Mouse (Mus musculus) left cerebral cortex, postnatal 4 days (tissue): ENCODE measurements around the gene Grm8. TPM values are rescaled to one million over a fixed set of nuclear protein-coding genes. Genes with fewer than 3 reads are reported as not detected.

Source experiments
- DNase-seq: peaks from one replicate; pipeline ENCODE4 v3.0.0-alpha.2; 2022
- intact Hi-C: fragments of 180-260 bp; cut with DNase I; formaldehyde crosslinking; loops from one replicate; pipeline ENCODE4 v1.15.1; 2025
- microRNA-seq: library from miRNA; unstranded; fragments of <30 nt; microRNA quantifications from one replicate; pipeline ENCODE4 v1.2.0, GENCODE M21; 2022
- total RNA-seq, 2 experiments: library from RNA; stranded (reverse); gene quantifications; 2 replicates each; pipeline ENCODE4 v1.2.3; 2021

The Grm8 gene
- total RNA-seq, 2 experiments from 2014 or later, result 18.1 to 18.9 TPM

DNA sequence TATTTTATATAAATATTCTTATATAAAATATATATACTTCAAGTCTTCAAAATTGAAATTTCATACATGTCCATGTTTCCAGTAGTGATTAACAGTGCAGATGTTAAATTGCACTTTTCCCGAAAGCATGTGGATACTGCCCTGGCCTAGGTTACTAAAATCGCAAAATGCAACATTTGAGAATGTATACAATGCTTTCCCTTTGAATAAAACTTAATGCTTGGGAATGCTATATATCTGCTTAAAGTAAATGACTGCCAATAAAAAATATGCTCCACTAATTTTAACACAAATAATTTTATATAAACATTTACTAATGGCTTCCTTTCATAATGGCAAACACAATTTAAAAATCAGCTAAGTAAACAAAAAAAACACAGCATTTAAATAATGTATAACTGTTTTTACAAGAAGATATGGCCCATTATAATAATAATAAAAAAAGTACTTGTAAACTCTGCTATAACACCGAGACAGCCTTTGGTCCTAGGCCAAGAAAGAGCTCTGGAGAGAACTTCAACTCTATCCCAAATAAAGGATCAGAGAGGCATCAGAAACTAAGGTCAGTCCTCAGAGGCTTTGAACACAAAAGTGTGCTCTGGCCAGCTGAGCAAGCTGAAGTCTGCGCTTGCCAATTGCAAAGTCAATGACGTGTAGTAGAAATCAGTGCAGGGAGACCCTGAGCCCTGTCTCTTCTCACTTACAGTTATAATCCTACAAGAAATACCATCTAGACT is 820.5 kb downstream of the Grm8 start:
- intact Hi-C loops, result no loop called here
- DNase-seq, result no peak

DNA sequence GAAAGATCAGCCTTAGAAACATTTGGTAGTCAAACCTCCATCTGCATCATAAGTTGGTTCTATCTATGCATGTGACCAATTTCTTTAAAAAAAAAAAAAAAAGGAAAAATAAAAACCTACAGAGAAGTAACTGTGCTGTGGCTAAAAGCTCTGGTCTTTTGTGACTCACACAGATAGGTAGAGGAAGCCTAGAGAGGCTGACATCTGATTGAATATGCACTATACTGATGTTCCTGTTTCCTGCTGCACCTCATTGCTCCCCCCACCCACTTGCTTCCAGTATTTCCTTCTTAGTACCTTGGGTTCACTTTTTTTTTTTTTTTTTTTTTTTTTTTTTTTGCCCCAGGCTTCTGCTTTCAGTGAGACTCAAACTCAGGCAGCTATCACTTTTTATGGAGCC is 824.6 kb downstream of the Grm8 start:
- intact Hi-C loops, result no loop called here
- no peak for DNase-seq

DNA sequence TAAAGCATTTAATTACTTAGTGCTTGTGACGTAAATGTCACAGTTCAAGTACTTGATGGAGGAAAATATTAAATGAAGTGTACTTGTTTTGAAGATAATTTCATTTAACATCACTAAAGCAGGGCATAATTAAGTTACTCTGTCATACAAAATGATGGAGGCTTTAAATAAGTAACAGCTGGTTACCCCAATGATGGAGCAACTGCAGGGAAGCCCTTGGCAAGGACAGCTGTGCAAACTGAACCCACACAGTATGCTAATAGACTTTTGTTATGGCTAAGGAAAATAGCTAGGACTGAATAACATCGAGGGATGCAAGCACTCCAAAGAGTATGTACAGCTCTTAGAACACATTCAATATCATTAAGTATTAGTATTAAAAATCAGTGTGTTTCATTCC is 829.6 kb downstream of the Grm8 start:
- no peak for DNase-seq
- intact Hi-C loops, result no loop called here

DNA sequence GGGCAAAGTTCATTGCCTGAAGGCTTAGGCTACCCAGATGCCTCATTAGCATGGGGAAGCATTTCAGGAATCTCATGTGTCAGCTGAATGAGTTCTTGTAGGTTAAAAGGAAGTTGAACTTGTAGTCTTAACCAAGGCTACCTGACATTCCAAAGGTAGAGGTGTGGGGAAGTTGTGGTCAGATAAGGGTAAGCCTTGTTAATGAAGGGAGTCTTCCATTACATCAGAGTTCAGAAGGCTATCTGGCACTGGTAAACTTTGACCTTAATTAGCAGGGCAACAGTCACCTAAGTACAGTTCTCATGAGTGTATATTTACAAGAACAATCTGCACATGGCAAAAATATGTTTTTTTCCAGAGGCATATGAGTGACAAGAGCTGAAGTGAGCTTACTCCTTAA is 870.0 kb downstream of the Grm8 start:
- DNase-seq, result no peak
- intact Hi-C loops, result no loop called here

DNA sequence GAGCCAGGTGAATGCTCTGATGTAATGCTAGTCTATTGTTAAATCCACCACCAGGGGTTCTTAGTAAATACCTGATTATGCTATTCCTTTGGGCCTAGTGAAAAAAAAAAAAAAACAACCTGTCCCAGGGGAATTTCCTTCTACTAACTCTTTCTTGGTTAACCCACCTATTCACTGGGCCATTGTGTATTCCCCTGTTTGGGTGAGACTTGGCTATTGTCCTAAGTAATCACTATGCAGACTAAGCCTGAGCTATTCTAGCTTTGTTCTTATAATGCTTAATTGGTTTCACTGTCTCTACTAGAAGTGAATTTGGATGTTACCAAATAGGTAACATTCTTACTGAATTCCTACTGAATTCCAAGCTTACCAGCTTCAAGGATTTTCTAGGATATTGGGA is 872.4 kb downstream of the Grm8 start:
- no peak for DNase-seq
- intact Hi-C loops, result no loop called here

DNA sequence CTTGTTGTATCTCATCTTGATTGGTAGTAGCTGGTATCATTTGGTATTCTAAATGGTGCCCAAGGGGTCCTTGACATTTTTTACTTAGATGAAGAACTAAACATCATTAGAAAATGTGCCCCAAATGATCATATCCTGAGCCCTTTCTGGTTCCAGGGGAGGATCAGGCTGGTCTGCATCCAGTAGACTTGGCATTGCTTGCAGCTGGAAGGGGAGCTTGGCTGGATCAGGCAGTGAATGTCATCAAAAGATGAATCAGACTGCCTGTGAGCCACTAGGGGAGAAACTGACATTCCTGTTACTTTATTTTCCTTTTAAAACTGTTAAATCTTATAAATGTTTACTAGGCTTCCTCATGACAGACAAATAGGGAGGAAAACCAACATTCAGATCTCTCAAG is 894.6 kb downstream of the Grm8 start:
- intact Hi-C loops, result no loop called here
- no peak for DNase-seq

DNA sequence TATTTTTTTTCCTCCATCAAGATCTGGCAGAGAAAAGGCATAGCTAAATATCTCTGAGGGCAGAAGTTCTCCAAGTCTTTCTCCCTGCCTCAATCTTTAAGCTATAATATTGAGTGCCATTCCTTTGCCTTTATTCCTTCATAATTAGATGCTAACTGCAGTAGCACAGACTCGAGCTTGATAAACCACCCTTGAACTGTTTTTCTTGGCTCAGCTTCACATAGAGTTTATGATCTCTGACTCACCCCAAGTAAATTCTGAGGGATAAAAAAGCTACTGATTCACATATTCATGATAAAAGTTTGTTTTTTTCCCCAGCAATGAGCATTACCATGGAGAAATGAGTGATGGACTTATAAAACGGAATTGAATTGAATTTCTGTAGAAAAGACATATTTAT is 895.0 kb downstream of the Grm8 start:
- intact Hi-C loops, result no loop called here
- no peak for DNase-seq

Small RNAs within 50 kb of the gene (microRNA-seq; reads per million reads assigned to microRNA genes)
- gene Mir592, result 28.0 reads per million, percentile 38 among the genes with 10 or more reads in this experiment
